Mouse (Mus musculus): Measurements from ENCODE around the gene Akr1e1.

- TF ChIP-seq CTCF (IDR thresholded peaks at IDR 0.05) (no peak), POLR2A (IDR thresholded peaks at IDR 0.05; ENCODE audit: insufficient read depth, low read depth, low read length) (peak; percentile 88)
Measured at GRCm38 (mm10) chr13:4608961-4609409, at the start of gene Akr1e1.

All from heart, adult 2 months (tissue).